Mouse (Mus musculus) heart, postnatal 25 days (tissue): ENCODE data around the gene Paf1. TPM values are rescaled to one million over a fixed set of nuclear protein-coding genes. Genes with fewer than 3 reads are reported as not detected.
A peak's percentile ranks its signal among the peaks of the same experiment; 100 is the strongest.
"Not testable (repeated sequence)": the region's sequence is repeated elsewhere in the genome, so short reads cannot be mapped to it uniquely, and the experiment has no call there.

Experiments used
- DNase-seq: peaks from one replicate; pipeline ENCODE4 v3.0.0; 2022; ENCODE audit warnings: low spot score
- intact Hi-C: fragments of 180-260 bp; cut with DNase I; formaldehyde crosslinking; loops from one replicate; pipeline ENCODE4 v1.15.1; 2025
- total RNA-seq, 2 experiments: library from RNA; stranded (reverse); gene quantifications; 2 replicates each; pipeline ENCODE4 v1.2.3; 2021

The Paf1 gene
- total RNA-seq, 2 experiments from 2014 or later, result 40.6 to 44.3 TPM

GRCm38 (mm10) chr7:28381938-28382337 is 10.8 kb upstream of the Paf1 start:
- peak; percentile 90 for DNase-seq
- intact Hi-C loops, result no loop called here

- intact Hi-C loops, result no loop called here
- no peak for DNase-seq
These were observed 10.3 kb upstream of the Paf1 start for GRCm38 (mm10) chr7:28382347-28382951.

- no peak for DNase-seq
- intact Hi-C loops, result no loop called here
These were observed 9.8 kb upstream of the Paf1 start for GRCm38 (mm10) chr7:28382981-28383396.

- no peak for DNase-seq
- intact Hi-C loops, result no loop called here
These were observed 9.1 kb upstream of the Paf1 start for GRCm38 (mm10) chr7:28383606-28384005.

GRCm38 (mm10) chr7:28384162-28384561 is 8.6 kb upstream of the Paf1 start:
- no peak for DNase-seq
- intact Hi-C loops, result no loop called here

GRCm38 (mm10) chr7:28385196-28385595 is 7.6 kb upstream of the Paf1 start:
- no peak for DNase-seq
- intact Hi-C loops, result no loop called here

- DNase-seq, result no peak
These were observed 6.7 kb upstream of the Paf1 start for GRCm38 (mm10) chr7:28386007-28386406.

GRCm38 (mm10) chr7:28386462-28386861 is 6.3 kb upstream of the Paf1 start:
- intact Hi-C loops, result loop anchor here (1.0 kb wide), 1 partner anchor 13 kb away; no protein-coding TSS in a partner anchor
- peak; percentile 64 for DNase-seq

More at GRCm38 (mm10) chr7:28386007-28386406, 6.7 kb upstream of the Paf1 start:
- intact Hi-C loops, result loop anchor here (1.0 kb wide), 1 partner anchor 13 kb away; no protein-coding TSS in a partner anchor

- intact Hi-C loops, result loop anchor here (1.0 kb wide), 1 partner anchor 14 kb away; no protein-coding TSS in a partner anchor
- DNase-seq, result not testable (repeated sequence)
These were observed 5.9 kb upstream of the Paf1 start for GRCm38 (mm10) chr7:28386877-28387276.

- intact Hi-C loops, DNase-seq: not testable (repeated sequence)
These were observed 5.4 kb upstream of the Paf1 start for GRCm38 (mm10) chr7:28387384-28387783.

GRCm38 (mm10) chr7:28390331-28390730 is 2.4 kb upstream of the Paf1 start:
- intact Hi-C loops, result no loop called here
- no peak for DNase-seq

- intact Hi-C loops, result loop anchor here (2.0 kb wide), 1 partner anchor 41 kb away; no protein-coding TSS in a partner anchor
- DNase-seq, result no peak
These were observed 661 bp downstream of the Paf1 start for GRCm38 (mm10) chr7:28393272-28393951.

GRCm38 (mm10) chr7:28395425-28395824 is 2.7 kb downstream of the Paf1 start:
- intact Hi-C loops, result no loop called here
- DNase-seq, result no peak

- intact Hi-C loops, result no loop called here
- DNase-seq, result no peak
These were observed 5.2 kb downstream of the Paf1 start for GRCm38 (mm10) chr7:28398000-28398399.

GRCm38 (mm10) chr7:28398696-28399340 is 6.1 kb downstream of the Paf1 start:
- DNase-seq, result no peak
- intact Hi-C loops, result no loop called here

GRCm38 (mm10) chr7:28401030-28401429 is 8.3 kb downstream of the Paf1 start:
- DNase-seq, result no peak
- intact Hi-C loops, result no loop called here

- intact Hi-C loops, result no loop called here
- DNase-seq, result no peak
These were observed 9.2 kb downstream of the Paf1 start for GRCm38 (mm10) chr7:28401942-28402341.

- intact Hi-C loops, result no loop called here
- peak; percentile 83 for DNase-seq
These were observed 18.2 kb downstream of the Paf1 start for GRCm38 (mm10) chr7:28410841-28411475.

- intact Hi-C loops, result no loop called here
These were observed 20.1 kb downstream of the Paf1 start for GRCm38 (mm10) chr7:28412826-28413225.

GRCm38 (mm10) chr7:28417368-28417767 is 24.6 kb downstream of the Paf1 start:
- DNase-seq, result no peak
- intact Hi-C loops, result no loop called here

More at GRCm38 (mm10) chr7:28412826-28413225, 20.1 kb downstream of the Paf1 start:
- no peak for DNase-seq
